Mouse (Mus musculus): ENCODE measurements around the gene Bcas3.

The Bcas3 gene

DNA sequence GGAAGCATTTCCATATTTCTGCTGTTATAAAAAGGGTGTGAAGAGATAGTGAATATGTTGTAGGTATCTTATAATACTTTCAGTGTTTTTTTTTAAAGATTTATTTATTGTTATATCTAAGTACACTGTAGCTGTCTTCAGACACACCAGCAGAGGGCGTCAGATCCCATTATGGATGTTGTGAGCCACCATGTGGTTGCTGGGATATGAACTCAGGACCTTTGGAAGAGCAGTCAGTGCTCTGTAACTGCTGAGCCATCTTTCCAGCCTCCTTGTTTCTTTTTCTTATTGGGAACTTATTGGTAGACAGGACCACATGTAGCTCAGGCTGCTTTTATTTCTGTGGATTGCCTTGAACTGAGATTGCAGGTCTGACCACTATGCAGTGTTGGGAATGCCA is 27.1 kb downstream of the Bcas3 start:
- peak; percentile 81 for DNase-seq

GRCm38 (mm10) chr11:85382055-85382454 is 29.1 kb downstream of the Bcas3 start:
- DNase-seq, result peak; percentile 93

DNA sequence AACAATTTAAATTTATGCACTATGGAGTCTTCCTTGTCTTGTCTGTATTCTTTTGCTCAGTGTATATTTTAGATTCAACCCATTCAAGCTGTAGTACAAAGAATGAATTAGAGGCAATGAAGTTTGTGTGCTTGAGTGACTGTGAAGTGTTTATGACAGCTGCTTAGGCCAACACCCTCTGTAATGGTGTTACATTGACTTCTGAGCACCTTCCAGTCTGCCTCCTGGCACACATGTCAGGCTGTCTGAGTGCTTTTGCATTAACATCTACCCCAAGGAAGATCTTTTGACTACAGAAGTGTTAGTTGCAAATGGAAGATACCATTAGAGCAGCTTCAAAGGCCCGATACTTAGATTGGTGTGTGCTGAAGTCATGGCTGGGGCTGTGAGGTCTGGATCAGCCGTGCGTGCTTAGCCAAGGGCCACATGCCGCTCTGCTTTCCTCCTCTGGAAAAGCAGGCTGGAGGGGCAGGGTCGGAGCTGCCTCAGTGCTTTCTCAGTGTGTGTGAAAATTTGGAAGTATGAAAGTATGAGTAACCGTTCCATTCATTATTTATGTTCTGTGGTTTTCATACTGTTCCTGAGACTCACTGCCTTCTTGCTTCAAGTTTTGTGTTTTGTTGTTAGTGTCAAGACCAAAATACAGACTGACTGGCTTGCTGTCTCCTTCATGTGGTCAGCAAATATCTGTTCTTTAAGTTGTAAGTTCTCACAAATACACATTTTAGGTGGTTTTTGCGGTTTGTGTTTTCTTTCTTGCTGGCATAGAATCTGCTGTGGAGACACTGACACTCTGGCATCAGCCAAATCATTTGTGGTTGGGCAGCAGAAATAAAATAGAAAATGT is 31.2 kb downstream of the Bcas3 start:
- peak; percentile 48 for DNase-seq

DNA sequence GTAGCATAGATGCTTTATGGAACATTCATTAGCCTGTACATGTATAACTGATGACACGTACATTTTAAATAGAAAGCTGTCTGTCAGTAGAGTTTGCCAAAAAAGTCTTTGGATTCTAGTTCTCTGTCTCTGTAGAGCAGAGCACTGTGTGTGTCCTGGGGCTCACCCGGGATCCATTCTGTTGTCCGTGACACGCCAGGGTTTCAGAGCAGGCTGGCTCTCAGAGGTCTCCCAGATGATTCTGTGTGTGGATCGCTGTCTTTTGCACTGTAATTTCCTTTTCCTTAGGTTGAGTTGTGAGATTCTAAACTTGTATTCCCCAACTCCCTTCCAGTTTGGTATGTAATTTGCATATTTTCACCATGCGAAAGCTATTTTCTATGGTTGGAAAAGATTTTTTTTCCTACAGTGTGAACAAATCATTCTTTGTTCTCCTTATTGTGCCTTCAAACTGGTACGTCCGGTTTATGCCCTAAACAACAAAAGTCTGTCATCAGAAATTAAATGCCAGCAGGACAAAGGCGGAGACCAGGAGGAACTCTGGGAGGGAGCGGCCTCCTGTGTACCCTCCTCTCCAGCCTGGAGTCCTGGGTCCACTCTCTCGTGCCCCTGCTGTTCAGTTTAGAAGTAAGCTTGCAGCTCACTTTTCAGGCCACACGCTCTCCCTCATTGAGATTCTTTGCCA is 39.4 kb downstream of the Bcas3 start:
- peak; percentile 87 for DNase-seq

DNA sequence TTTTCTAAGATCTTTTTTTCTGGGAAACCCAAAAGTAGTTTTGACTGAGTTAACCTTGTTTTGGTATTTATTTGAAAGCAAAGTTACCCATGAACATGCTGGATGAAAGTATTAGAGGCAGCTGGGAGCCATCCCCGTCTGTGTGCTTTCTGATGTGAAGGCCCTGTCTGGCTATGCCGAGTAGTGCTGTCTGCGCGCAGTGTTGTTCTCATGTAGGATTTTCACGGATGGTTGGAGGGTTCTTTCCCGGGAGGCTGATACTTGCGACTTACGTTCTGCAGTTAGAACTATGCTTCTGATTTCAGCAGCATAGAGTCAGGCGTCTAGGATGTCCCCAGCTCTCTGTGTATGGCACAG is 39.9 kb downstream of the Bcas3 start:
- peak; percentile 82 for DNase-seq

DNA sequence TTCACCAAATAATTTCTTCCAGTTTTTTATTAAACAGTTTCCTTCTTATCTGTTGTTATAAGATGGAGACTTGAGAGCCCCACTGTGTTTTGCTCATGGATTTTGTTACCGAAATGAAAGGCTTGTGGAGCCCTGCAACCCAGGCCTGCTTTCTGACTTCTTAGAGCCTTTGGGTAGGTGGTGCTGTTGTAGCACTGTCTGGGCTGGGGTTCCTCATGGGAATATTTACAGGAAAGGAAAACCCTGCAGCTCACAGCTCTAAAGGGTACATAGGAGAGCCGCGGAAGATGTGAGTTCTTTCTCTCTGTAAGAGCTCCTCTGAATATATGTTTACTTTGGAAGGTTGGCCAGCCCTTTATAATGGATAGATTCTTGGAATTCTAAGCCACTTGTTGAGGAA is 41.0 kb downstream of the Bcas3 start:
- peak; percentile 78 for DNase-seq

DNA sequence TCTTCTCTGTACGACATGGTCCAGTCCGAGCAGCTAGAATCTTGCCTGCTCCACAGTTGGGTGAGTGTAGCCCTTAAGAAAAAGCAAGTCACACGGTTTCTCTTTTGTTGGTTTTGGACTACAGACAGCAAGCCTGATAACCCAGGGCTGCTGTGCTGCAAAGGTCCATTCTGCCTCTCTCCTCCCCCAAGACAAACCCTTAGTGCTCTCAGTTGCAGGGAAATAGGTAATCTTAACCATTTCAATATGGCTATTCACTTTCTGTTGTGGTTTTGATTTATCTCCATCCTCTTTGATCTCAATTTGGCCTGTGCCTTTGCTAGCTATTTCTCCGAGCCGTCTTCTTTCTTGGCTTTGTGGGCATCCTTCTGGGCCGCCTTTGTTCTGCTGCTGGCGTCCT is 42.4 kb downstream of the Bcas3 start:
- DNase-seq, result peak; percentile 68

GRCm38 (mm10) chr11:85406531-85406930 is 53.6 kb downstream of the Bcas3 start:
- no peak for DNase-seq

- no peak for DNase-seq
Observed at GRCm38 (mm10) chr11:85407700-85408099, 54.7 kb downstream of the Bcas3 start.

GRCm38 (mm10) chr11:85412319-85412718 is 59.4 kb downstream of the Bcas3 start:
- no peak for DNase-seq

DNA sequence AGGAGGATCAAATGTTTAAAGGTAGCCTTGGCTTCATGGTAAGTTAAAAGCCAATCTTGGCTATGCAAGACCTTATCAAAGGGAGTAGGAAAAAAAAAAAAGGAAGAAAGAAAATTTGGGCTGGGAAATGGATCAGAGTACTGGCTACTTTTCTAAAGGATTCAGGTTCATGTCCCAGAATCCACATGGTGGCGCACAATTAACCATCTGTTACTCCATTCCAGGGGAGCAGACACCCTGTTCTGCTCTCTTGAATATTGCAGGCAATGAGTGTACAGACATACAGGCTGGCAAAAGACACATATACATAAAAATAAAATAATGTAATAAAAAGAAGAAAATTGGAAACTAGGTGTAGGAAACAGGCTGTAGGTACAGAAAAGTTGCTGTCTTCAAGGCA is 61.5 kb downstream of the Bcas3 start:
- no peak for DNase-seq

GRCm38 (mm10) chr11:85427353-85427752 is 74.4 kb downstream of the Bcas3 start:
- no peak for DNase-seq

GRCm38 (mm10) chr11:85428227-85428626 is 75.3 kb downstream of the Bcas3 start:
- peak; percentile 94 for DNase-seq

- DNase-seq, result no peak
Observed at GRCm38 (mm10) chr11:85430743-85431448, 77.9 kb downstream of the Bcas3 start.

DNA sequence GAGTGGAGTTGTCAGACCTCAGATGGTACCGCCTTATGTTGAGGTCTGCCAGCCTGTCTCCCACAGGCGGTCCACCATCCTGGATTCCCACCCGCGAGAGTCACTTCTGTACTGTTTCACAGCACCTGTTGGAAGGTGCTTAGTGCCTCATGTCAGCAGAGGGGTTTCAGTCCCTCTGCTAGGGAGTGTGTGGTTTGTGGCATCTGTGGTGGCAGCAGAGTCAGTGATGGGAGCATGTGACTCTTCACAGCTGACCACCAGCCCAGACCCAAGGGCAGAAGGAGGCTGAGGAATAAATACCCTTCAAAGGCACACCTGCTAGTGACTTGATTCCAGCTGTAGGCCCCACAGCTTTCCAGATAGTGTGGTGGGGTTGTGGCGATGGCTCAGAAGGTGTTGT is 94.4 kb downstream of the Bcas3 start:
- DNase-seq, result peak; percentile 59

DNA sequence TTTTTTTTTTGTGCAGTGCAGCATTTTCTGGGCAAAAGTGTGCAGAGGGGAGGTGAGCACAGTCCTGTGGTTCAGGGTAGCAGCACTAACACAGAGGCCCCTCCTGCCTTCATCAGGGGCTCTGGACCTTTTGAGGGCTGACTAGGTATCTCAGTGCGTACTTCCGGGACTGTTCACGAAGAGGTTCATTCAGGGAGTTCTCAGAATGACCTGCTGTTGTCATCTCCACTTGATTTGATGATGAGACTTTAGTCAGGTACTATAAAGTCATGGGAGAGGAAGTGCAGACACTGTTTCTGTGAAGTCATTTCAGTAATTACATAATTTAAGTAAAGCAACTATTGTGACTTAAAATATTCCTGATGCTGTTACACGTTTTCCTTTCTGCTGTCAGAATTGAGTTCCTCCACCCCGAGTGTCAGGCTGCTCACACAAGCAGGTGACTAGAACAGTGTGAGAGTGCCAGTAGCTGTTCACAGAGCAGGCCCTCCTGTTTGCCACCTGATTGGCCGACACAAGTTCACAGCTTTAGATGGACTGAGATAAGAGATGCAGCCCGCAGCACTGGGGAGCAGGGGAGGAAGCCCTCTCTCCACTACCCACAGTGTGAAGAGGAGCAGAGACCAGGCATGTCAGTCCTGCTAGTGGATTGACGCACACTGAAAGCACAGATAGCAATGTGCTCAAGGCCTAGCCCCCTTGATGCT is 100.8 kb downstream of the Bcas3 start:
- DNase-seq, result no peak

- DNase-seq, result no peak
Observed at GRCm38 (mm10) chr11:85454305-85454682, 101.3 kb downstream of the Bcas3 start.

DNA sequence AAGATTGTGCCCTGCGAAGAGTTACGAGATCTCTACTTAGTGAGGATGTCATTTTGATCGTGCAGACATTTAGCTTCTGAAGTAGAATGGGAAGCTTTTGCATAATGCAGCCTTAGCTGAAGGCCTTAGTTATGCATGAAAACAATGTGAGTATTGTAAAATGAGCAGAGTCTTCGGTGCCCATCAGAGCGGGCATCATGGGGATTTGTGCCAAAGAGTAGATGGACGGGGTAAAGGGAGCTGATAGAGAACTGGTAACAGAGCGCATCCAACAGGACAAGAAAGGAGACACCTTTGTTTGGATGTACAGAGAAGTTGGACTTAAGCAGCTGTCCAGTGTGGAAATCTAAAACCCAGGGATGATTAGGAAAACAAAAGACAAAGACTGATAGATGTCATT is 108.6 kb downstream of the Bcas3 start:
- no peak for DNase-seq

GRCm38 (mm10) chr11:85469526-85469925 is 116.6 kb downstream of the Bcas3 start:
- DNase-seq, result no peak

GRCm38 (mm10) chr11:85470508-85470907 is 117.5 kb downstream of the Bcas3 start:
- peak; percentile 30 for DNase-seq

GRCm38 (mm10) chr11:85474326-85474725 is 121.4 kb downstream of the Bcas3 start:
- no peak for DNase-seq

DNA sequence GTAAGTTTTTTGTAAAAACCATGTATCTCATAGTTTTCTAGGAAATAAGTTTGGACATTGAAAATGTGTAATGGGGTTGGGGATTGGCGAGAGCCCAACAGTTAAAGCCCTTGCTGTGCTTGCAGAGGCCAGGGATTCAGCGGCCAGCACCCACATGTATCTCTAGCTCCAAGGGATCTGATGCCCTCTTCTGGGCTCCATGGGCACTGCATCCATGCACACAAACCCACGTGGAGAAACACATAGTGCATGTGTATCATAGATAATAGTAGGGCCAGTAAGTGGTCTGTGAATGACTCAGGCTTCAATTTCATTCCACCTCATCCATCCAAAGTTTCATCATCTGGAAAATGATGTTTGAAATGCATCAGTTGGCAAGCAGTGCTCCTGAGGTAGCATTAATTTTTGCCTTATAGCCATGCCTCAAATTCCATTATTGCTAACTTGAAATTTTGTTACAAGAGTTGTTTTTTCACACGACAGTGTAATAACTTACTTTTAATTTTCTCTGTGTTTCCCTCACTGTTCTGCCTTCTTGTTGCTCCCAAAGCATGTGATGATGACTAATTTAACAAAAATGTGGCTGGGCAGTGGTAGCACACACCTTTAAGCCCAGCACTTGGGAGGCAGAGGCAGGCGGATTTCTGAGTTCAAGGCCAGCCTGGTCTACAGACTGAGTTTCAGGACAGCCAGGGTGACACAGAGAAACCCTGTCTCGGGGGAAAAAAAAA is 129.9 kb downstream of the Bcas3 start:
- no peak for DNase-seq

All from heart, adult 11 months (tissue).